Mouse (Mus musculus) G1E (cell line): ENCODE results near the gene Cnn1. TPM values are rescaled to one million over a fixed set of nuclear protein-coding genes. Genes with fewer than 3 reads are reported as not detected.

Source experiments
- ATAC-seq: 2 replicates; pipeline ENCODE4 v1.8.0; 2016; ENCODE audit warnings: mild to moderate bottlenecking; ENCODE audit not compliant: insufficient number of reproducible peaks, poor library complexity, low FRiP score, severe bottlenecking; ENCODE audit errors: extremely low read depth
- DNase-seq: peaks from one replicate; pipeline ENCODE4 v3.0.0; 2012; ENCODE audit warnings: low spot score
- H3K27me3 ChIP-seq: 2 replicates; pipeline ENCODE4 v1.6.1; 2012; ENCODE audit warnings: mild to moderate bottlenecking, low read length, inconsistent platforms; ENCODE audit not compliant: insufficient read depth
- H3K36me3 ChIP-seq: replicated peaks from 2 replicates; pipeline ENCODE3; 2012; ENCODE audit warnings: mild to moderate bottlenecking, inconsistent platforms
- H3K4me1 ChIP-seq: 2 replicates; pipeline ENCODE4 v1.6.1; 2012; ENCODE audit warnings: low read depth, low read length, inconsistent platforms, mixed read lengths; ENCODE audit not compliant: insufficient read depth
- H3K4me3 ChIP-seq: 2 replicates; pipeline ENCODE4 v1.5.1; 2012; ENCODE audit warnings: low read depth, mild to moderate bottlenecking, inconsistent platforms, low read length, moderate library complexity, mixed read lengths
- H3K9me3 ChIP-seq: replicated peaks from 2 replicates; pipeline ENCODE4 v1.6.1; 2012; ENCODE audit warnings: inconsistent platforms
- CTCF ChIP-seq: IDR thresholded peaks from 2 replicates; pipeline ENCODE4 v1.5.1; 2012; ENCODE audit warnings: low read depth, low read length, inconsistent platforms, mixed read lengths
- GATA1 ChIP-seq: IDR thresholded peaks from 2 replicates; pipeline ENCODE4 v1.6.1; 2012; ENCODE audit warnings: borderline replicate concordance, low read length, inconsistent platforms, mixed read lengths
- GATA2 ChIP-seq: IDR thresholded peaks from 2 replicates; pipeline ENCODE4 v1.6.1; 2012; ENCODE audit warnings: low read depth, low read length, inconsistent platforms, borderline replicate concordance
- POLR2AphosphoS5 ChIP-seq: IDR thresholded peaks from 2 replicates; pipeline ENCODE4 v1.6.1; 2012; ENCODE audit warnings: low read depth, low read length, inconsistent platforms; ENCODE audit not compliant: insufficient replicate concordance
- TAL1 ChIP-seq: conservative IDR thresholded peaks from 2 replicates; pipeline ENCODE4 v1.6.1; 2012; ENCODE audit warnings: low read depth, low read length, inconsistent platforms, mixed read lengths
- polyA plus RNA-seq: library from polyadenylated mRNA; stranded (reverse); fragments of >175 nt; gene quantifications from 2 replicates; pipeline ENCODE4 v1.2.3, GENCODE M21; 2012
- total RNA-seq, 2 experiments: library from RNA; stranded (forward) in 1 of 2; stranded (reverse) in 1 of 2; fragments of 200-1000 nt in 1 of 2; fragments of >200 nt in 1 of 2; fragmentation: Nextera tagmentation in 1 of 2; gene quantifications; 2 replicates each; pipeline ENCODE4 v1.2.3; 2014 to 2017

Gene Cnn1
- total and polyA plus RNA-seq, 3 experiments = 0.05 TPM; not detected in 2

DNA sequence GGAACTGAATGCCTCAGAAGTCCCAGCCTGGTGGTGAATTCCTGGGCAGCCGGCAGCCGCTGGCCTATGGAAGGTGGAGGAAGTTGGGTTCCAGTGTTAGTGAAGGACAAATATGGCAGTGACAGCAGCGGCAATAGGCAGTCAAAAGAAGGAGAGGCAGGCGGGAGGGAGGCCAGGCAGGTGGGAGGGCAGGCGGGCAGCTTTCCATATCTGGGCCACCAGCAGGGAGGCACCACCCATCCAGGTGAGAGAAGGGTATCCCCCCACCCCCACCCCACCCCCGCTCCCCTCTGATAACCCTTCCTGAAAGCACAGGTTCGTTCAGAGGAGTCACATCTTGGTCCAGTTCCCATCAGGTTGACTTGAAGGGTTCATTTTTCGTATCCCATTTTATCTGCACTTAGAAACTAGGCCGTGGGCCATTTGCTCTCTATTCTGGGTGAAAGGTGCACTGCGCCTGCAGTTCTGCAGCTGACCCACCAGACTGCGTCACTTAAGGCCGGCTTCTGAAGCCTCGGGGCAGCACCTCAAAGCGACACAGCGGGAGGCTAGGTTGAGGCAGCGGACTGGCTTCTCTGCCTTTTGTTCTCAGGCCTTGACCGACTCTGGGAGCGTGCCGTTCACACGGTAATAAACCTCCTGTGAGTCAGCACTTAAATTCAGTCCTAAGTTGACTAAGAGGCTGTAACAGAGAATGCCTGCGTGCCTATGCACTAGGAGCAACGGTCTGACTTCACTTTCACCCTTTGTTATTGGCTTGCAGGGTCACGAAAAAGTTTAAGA lies 37.9 kb downstream of the Cnn1 start:
- peaks cover 64% of the 10 kb centered on the region for H3K4me1 ChIP-seq
- peak overlapping the region; percentile 66 for H3K4me3 ChIP-seq
- H3K27me3 ChIP-seq = no peaks in the 10 kb centered on the region
- ATAC-seq (0 out of 2 replicates have a peak, but pooled peaks have one; percentile 37), DNase-seq (peak; percentile 46)
- H3K36me3 ChIP-seq = no peaks in the 10 kb centered on the region
- no peak for TF ChIP-seq CTCF
- no peak for TF ChIP-seq POLR2AphosphoS5
- no peak for TF ChIP-seq TAL1
- no peak for TF ChIP-seq GATA2
- no peak for TF ChIP-seq GATA1
- H3K9me3 ChIP-seq = peaks cover 17% of the 10 kb centered on the region

DNA sequence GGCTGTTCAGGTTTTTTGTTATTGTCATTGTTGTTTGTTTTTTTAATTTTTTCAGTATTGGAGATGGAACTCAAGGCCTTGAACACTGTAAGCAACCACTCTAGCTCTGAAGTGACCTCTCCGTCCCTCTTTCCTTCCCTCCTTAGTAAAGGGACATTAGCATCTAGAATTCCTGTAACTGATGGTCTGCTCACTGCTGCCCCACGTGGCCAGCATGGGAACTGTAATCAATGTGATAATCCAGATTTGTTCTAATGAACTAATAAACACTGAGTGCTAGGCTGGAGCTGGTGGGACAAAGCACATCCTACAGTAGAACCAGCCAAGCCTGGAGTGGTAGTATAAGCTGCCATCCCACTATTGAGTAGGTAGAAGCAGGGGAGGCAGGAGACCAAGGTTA lies 39.5 kb downstream of the Cnn1 start:
- no peak for DNase-seq
- no peak overlapping the region for H3K4me3 ChIP-seq
- no peaks in the 10 kb centered on the region for H3K27me3 ChIP-seq
- H3K4me1 ChIP-seq = peaks cover 53% of the 10 kb centered on the region
- peaks cover 17% of the 10 kb centered on the region for H3K9me3 ChIP-seq
- ATAC-seq = no peak
- TF ChIP-seq CTCF (peak; percentile 81), POLR2AphosphoS5 (no peak)
- no peaks in the 10 kb centered on the region for H3K36me3 ChIP-seq

- H3K4me3 ChIP-seq = no peak overlapping the region
- ATAC-seq (no peak), DNase-seq (no peak)
- no peaks in the 10 kb centered on the region for H3K36me3 ChIP-seq
- H3K4me1 ChIP-seq = peaks cover 50% of the 10 kb centered on the region
- H3K9me3 ChIP-seq = peaks cover 17% of the 10 kb centered on the region
- H3K27me3 ChIP-seq = no peaks in the 10 kb centered on the region
- no peak for TF ChIP-seq CTCF
- TF ChIP-seq GATA1 = no peak
- TF ChIP-seq POLR2AphosphoS5 = no peak
- TF ChIP-seq TAL1 = no peak
- no peak for TF ChIP-seq GATA2
These were observed 40.7 kb downstream of the Cnn1 start for GRCm38 (mm10) chr9:22139746-22140145.

- Histone ChIP-seq H3K4me1 (peaks cover 24% of the 10 kb centered on the region), H3K27me3 (no peaks in the 10 kb centered on the region), H3K9me3 (peaks cover 16% of the 10 kb centered on the region), H3K4me3 (no peak overlapping the region; the same call in 1 of the 2 replicates), H3K36me3 (no peaks in the 10 kb centered on the region)
- TF ChIP-seq POLR2AphosphoS5 (no peak), GATA2 (no peak), GATA1 (no peak), CTCF (peak; percentile 88), TAL1 (no peak)
- ATAC-seq (peak; percentile 22; the same call in 1 of the 2 replicates), DNase-seq (peak; percentile 64)
These were observed 44.4 kb downstream of the Cnn1 start for GRCm38 (mm10) chr9:22143108-22144037.

DNA sequence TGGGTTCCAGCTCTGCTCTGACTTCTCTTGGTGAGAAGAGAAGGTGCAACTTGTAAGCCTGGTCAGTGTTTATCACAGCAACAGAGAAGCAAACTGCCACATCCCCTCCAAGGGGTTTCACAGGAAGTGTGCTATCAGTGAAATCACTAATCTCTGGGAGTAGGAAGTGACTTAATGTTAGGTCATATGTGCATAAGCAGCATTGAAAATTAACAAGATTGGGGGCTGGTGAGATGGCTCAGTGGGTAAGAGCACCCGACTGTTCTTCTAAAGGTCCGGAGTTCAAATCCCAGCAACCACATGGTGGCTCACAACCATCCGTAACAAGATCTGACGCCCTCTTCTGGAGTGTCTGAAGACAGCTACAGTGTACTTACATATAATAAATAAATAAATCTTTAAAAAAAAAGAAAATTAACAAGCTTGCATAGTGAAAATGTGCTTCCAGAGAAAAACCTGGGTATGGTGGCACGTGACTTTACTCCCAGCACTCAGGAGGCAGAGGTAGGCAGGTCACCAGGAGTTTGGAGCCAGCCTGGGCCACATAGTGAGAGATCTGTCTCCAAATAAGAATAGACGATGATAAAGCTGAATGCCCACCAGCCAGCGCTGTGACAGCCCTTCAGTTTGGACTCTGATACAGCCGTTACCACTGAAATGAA lies 45.4 kb downstream of the Cnn1 start:
- no peaks in the 10 kb centered on the region for H3K36me3 ChIP-seq
- no peak for DNase-seq
- no peak overlapping the region for H3K4me3 ChIP-seq
- H3K27me3 ChIP-seq = no peaks in the 10 kb centered on the region
- peaks cover 26% of the 10 kb centered on the region for H3K4me1 ChIP-seq
- H3K9me3 ChIP-seq = peaks cover 7% of the 10 kb centered on the region
- no peak for TF ChIP-seq CTCF
- peak; percentile 40 for ATAC-seq
